Mouse (Mus musculus): ENCODE data around the gene Adgrg5. TPM values are rescaled to one million over a fixed set of nuclear protein-coding genes. Genes with fewer than 3 reads are reported as not detected.
A peak's percentile ranks its signal among the peaks of the same experiment; 100 is the strongest.

Gene Adgrg5
- polyA plus RNA-seq (2015; fragmentation: Nextera tagmentation; extraction: Ambion mirVana) = 0.25 TPM in 2 replicates

GRCm38 (mm10) chr8:94923405-94923804, at the start of gene Adgrg5:
Gene Adgrg5 (plus strand): TSS chr8:94923694.
- H3K36me3 ChIP-seq (replicated peaks) = no peaks in the 10 kb centered on the region
- no peak within 1 kb of the TSS for H3K4me3 ChIP-seq (replicated peaks)
- ATAC-seq (ENCODE audit: insufficient read depth) = no peak
- WGBS (ENCODE audit: insufficient replicate concordance) = 21% methylated on average over 8 of the region's 8 CpGs
- H3K4me1 ChIP-seq (replicated peaks) = peaks cover 30% of the 10 kb centered on the region
- H3K27me3 ChIP-seq = peaks cover 12% of the 10 kb centered on the region
- H3K9me3 ChIP-seq (replicated peaks) = no peaks in the 10 kb centered on the region
- H3K9ac ChIP-seq = 0 out of 2 replicates have a peak within 1 kb of the TSS, but pooled peaks have one; percentile 8
- peak within 1 kb of the TSS; percentile 32 for H3K4me2 ChIP-seq
- H3K27ac ChIP-seq (replicated peaks) = peak within 1 kb of the TSS; percentile 21; the same call in 1 of the 2 replicates

- 11% methylated on average over 6 of the region's 6 CpGs for WGBS (ENCODE audit: insufficient replicate concordance)
- no peaks in the 10 kb centered on the region for H3K9me3 ChIP-seq (replicated peaks)
- H3K4me3 ChIP-seq (replicated peaks) = peak overlapping the region; percentile 80
- H3K27me3 ChIP-seq = peaks cover 64% of the 10 kb centered on the region
- H3K4me2 ChIP-seq = peak overlapping the region; percentile 87
- peak overlapping the region; percentile 97 for H3K27ac ChIP-seq (replicated peaks)
- H3K4me1 ChIP-seq (replicated peaks) = peaks cover 74% of the 10 kb centered on the region
- ATAC-seq (ENCODE audit: insufficient read depth) = peak; percentile 43
- peak overlapping the region; percentile 89 for H3K9ac ChIP-seq
- H3K36me3 ChIP-seq (replicated peaks) = peaks cover 20% of the 10 kb centered on the region; the same call in 1 of the 2 replicates
Measured at GRCm38 (mm10) chr8:94874358-94874757, 49.1 kb upstream of the Adgrg5 start.

GRCm38 (mm10) chr8:94875096-94875870, 48.2 kb upstream of the Adgrg5 start:
- peaks cover 65% of the 10 kb centered on the region for H3K4me1 ChIP-seq (replicated peaks)
- H3K27ac ChIP-seq (replicated peaks) = peak overlapping the region; percentile 97
- WGBS (ENCODE audit: insufficient replicate concordance) = 19% methylated on average over 17 of the region's 17 CpGs
- H3K9ac ChIP-seq = peak overlapping the region; percentile 89
- peaks cover 12% of the 10 kb centered on the region; the same call in 1 of the 2 replicates for H3K36me3 ChIP-seq (replicated peaks)
- peak overlapping the region; percentile 87 for H3K4me2 ChIP-seq
- ATAC-seq (ENCODE audit: insufficient read depth) = peak; percentile 24
- peak overlapping the region; percentile 80 for H3K4me3 ChIP-seq (replicated peaks)
- H3K9me3 ChIP-seq (replicated peaks) = no peaks in the 10 kb centered on the region
- peaks cover 58% of the 10 kb centered on the region for H3K27me3 ChIP-seq

- peaks cover 56% of the 10 kb centered on the region for H3K27me3 ChIP-seq
- peaks cover 60% of the 10 kb centered on the region for H3K4me1 ChIP-seq (replicated peaks)
- H3K9ac ChIP-seq = peak overlapping the region; percentile 89
- under 1% methylated on average over 18 of the region's 20 CpGs for WGBS (ENCODE audit: insufficient replicate concordance)
- peak overlapping the region; percentile 80 for H3K4me3 ChIP-seq (replicated peaks)
- H3K9me3 ChIP-seq (replicated peaks) = no peaks in the 10 kb centered on the region
- peaks cover 6% of the 10 kb centered on the region; the same call in 1 of the 2 replicates for H3K36me3 ChIP-seq (replicated peaks)
- peak overlapping the region; percentile 97 for H3K27ac ChIP-seq (replicated peaks)
- peak; percentile 23 for ATAC-seq (ENCODE audit: insufficient read depth)
- H3K4me2 ChIP-seq = peak overlapping the region; percentile 87
Measured at GRCm38 (mm10) chr8:94875871-94876150, 47.7 kb upstream of the Adgrg5 start.

- peak; percentile 85 for ATAC-seq (ENCODE audit: insufficient read depth)
- 1% methylated on average over 37 of the region's 37 CpGs for WGBS (ENCODE audit: insufficient replicate concordance)
Measured at GRCm38 (mm10) chr8:94876197-94876730, 47.2 kb upstream of the Adgrg5 start, which contains the start of gene Dok4. Gene Dok4 (minus strand): TSS chr8:94876330.

GRCm38 (mm10) chr8:94876820-94877219, 46.7 kb upstream of the Adgrg5 start:
- Histone ChIP-seq H3K4me1 (replicated peaks) (peaks cover 50% of the 10 kb centered on the region), H3K27ac (replicated peaks) (peak overlapping the region; percentile 82), H3K36me3 (replicated peaks) (peaks cover 6% of the 10 kb centered on the region; the same call in 1 of the 2 replicates), H3K9ac (0 out of 2 replicates have a peak overlapping the region, but pooled peaks have one; percentile 45), H3K9me3 (replicated peaks) (no peaks in the 10 kb centered on the region), H3K27me3 (peaks cover 53% of the 10 kb centered on the region), H3K4me2 (peak overlapping the region; percentile 87), H3K4me3 (replicated peaks) (0 out of 2 replicates have a peak overlapping the region, but pooled peaks have one; percentile 80)
- WGBS (ENCODE audit: insufficient replicate concordance) = 36% methylated on average over 3 of the region's 3 CpGs
- ATAC-seq (ENCODE audit: insufficient read depth) = no peak

More at GRCm38 (mm10) chr8:94876197-94876730, 47.2 kb upstream of the Adgrg5 start, which contains the start of gene Dok4:
- Histone ChIP-seq H3K36me3 (replicated peaks) (peaks cover 6% of the 10 kb centered on the region; the same call in 1 of the 2 replicates), H3K9ac (peak within 1 kb of the TSS; percentile 89), H3K4me3 (replicated peaks) (peak within 1 kb of the TSS; percentile 80), H3K27me3 (peaks cover 54% of the 10 kb centered on the region), H3K4me2 (peak within 1 kb of the TSS; percentile 87), H3K9me3 (replicated peaks) (no peaks in the 10 kb centered on the region), H3K27ac (replicated peaks) (peak within 1 kb of the TSS; percentile 97), H3K4me1 (replicated peaks) (peaks cover 55% of the 10 kb centered on the region)

- no peaks in the 10 kb centered on the region for H3K9me3 ChIP-seq (replicated peaks)
- WGBS (ENCODE audit: insufficient replicate concordance) = 48% methylated on average over 4 of the region's 4 CpGs
Measured at GRCm38 (mm10) chr8:94880742-94881141, 42.8 kb upstream of the Adgrg5 start.

GRCm38 (mm10) chr8:94888383-94889036, 35.0 kb upstream of the Adgrg5 start:
- 23% methylated on average over 14 of the region's 14 CpGs for WGBS (ENCODE audit: insufficient replicate concordance)
- peak overlapping the region; percentile 27 for H3K4me3 ChIP-seq (replicated peaks)
- peaks cover 34% of the 10 kb centered on the region for H3K4me1 ChIP-seq (replicated peaks)
- peak overlapping the region; percentile 31 for H3K27ac ChIP-seq (replicated peaks)
- peak overlapping the region; percentile 61 for H3K4me2 ChIP-seq
- ATAC-seq (ENCODE audit: insufficient read depth) = peak; percentile 69
- peaks cover 61% of the 10 kb centered on the region for H3K27me3 ChIP-seq
- peak overlapping the region; percentile 46; the same call in 1 of the 2 replicates for H3K9ac ChIP-seq
- no peaks in the 10 kb centered on the region for H3K9me3 ChIP-seq (replicated peaks)
- no peaks in the 10 kb centered on the region for H3K36me3 ChIP-seq (replicated peaks)

More at GRCm38 (mm10) chr8:94880742-94881141, 42.8 kb upstream of the Adgrg5 start:
- H3K4me1 ChIP-seq (replicated peaks) = peaks cover 21% of the 10 kb centered on the region
- no peak overlapping the region for H3K27ac ChIP-seq (replicated peaks)
- H3K36me3 ChIP-seq (replicated peaks) = no peaks in the 10 kb centered on the region
- no peak overlapping the region for H3K4me2 ChIP-seq
- H3K9ac ChIP-seq = no peak overlapping the region
- H3K4me3 ChIP-seq (replicated peaks) = no peak overlapping the region
- H3K27me3 ChIP-seq = peaks cover 21% of the 10 kb centered on the region; the same call in 1 of the 2 replicates
- ATAC-seq (ENCODE audit: insufficient read depth) = no peak

- Histone ChIP-seq H3K4me3 (replicated peaks) (no peak overlapping the region), H3K27ac (replicated peaks) (0 out of 2 replicates have a peak overlapping the region, but pooled peaks have one; percentile 9), H3K9me3 (replicated peaks) (no peaks in the 10 kb centered on the region), H3K36me3 (replicated peaks) (no peaks in the 10 kb centered on the region), H3K4me1 (replicated peaks) (peaks cover 48% of the 10 kb centered on the region), H3K9ac (no peak overlapping the region), H3K27me3 (peaks cover 63% of the 10 kb centered on the region), H3K4me2 (no peak overlapping the region)
- 36% methylated on average over 2 of the region's 2 CpGs for WGBS (ENCODE audit: insufficient replicate concordance)
- no peak for ATAC-seq (ENCODE audit: insufficient read depth)
Measured at GRCm38 (mm10) chr8:94892917-94893316, 30.6 kb upstream of the Adgrg5 start.

- Histone ChIP-seq H3K36me3 (replicated peaks) (no peaks in the 10 kb centered on the region), H3K4me1 (replicated peaks) (peaks cover 71% of the 10 kb centered on the region), H3K9me3 (replicated peaks) (no peaks in the 10 kb centered on the region), H3K4me2 (peak overlapping the region; percentile 74), H3K27me3 (peaks cover 13% of the 10 kb centered on the region), H3K4me3 (replicated peaks) (peak overlapping the region; percentile 40), H3K27ac (replicated peaks) (peak overlapping the region; percentile 97), H3K9ac (peak overlapping the region; percentile 51)
- WGBS (ENCODE audit: insufficient replicate concordance) = 8% methylated on average over 11 of the region's 11 CpGs
- ATAC-seq (ENCODE audit: insufficient read depth) = peak; percentile 98
Measured at GRCm38 (mm10) chr8:94899262-94899661, 24.2 kb upstream of the Adgrg5 start.

Measured in liver, embryonic 15.5 days (tissue).